Comparison of ENCODE assay signal across 13 mouse cellular contexts in the genomic region with DNA sequence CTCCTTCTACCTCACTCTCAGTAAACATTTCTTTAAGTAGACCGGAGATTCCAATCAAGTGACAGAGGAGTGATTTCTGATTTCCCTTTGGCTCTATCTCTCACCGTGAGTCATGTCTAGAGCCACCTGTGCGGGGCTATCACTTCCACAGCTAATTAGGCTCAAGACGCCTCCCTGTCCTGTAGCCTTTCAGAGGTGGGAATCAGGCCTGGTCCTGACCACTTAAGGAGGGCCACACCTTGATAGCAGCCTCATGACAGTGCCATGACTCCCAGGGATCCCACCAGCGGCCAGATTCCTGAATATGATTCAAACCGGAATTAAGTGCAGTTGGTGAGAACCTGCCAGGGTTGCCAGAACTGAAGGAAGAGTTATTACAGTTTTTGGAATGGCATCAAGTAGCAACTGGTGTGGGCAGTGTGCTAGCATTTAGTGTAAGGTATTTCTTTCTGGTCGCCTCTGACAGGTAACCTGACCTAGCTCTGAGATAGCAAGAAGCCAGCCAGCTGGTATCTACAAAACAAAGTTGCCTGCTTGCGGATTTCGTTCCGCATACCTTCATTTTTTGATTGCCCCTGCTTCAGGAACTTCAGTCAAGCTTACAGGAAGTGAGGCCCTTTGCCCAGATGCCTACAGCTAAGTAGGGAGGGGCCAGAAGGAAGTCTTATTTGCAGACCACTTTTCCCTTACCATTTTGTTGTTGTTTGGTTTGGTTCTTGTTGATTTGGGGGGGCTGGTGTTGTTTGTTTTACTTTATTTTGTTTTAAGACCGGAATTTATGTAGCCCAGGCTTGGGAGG. TPM values are rescaled to one million over a fixed set of nuclear protein-coding genes. Genes with fewer than 3 reads are reported as not detected.
A peak's percentile ranks its signal among the peaks of the same experiment; 100 is the strongest.
DNase-seq lines count a peak whose midpoint lies in the region; ATAC-seq and TF ChIP-seq lines count a peak whose summit lies in the region.
"Had no signal": no experiment of that assay in that cellular context is flagged by ENCODE, and none has a peak within 500 bp of the region (broad histone marks: within the 10 kb centered on the region; RNA-seq: fewer than 3 reads in every experiment).

No protein-coding gene starts in this region.

- TF ChIP-seq CTCF in Patski (IDR thresholded peaks at IDR 0.05), result no peak
- TF ChIP-seq CTCF in small intestine, adult 2 months (IDR thresholded peaks at IDR 0.05; ENCODE audit: extremely low read depth, insufficient read length, insufficient replicate concordance, low read depth, low read length), result no peak

- no peaks in the 10 kb centered on the region for H3K27me3 ChIP-seq in heart, embryonic 12.5 days (replicated peaks)
- no peaks in the 10 kb centered on the region for H3K27me3 ChIP-seq in lung, embryonic 15.5 days
- H3K27me3 ChIP-seq in Patski, result no peaks in the 10 kb centered on the region
- no peaks in the 10 kb centered on the region for H3K27me3 ChIP-seq in small intestine, adult 2 months (ENCODE audit: control insufficient read depth, insufficient read depth, low read length)

- no peak for TF ChIP-seq POLR2A in small intestine, adult 2 months (IDR thresholded peaks at IDR 0.05; ENCODE audit: low read depth, low read length)

- H3K9me3 ChIP-seq in heart, embryonic 12.5 days (replicated peaks), result no peaks in the 10 kb centered on the region
- H3K9me3 ChIP-seq in lung, embryonic 15.5 days, result no peaks in the 10 kb centered on the region

- no peak for DNase-seq in heart, postnatal 4 days
- no peak for DNase-seq in lung, postnatal 25 days (ENCODE audit: low spot score)
- peak; percentile 47 for DNase-seq in Patski (ENCODE audit: low read depth, low spot score)
- DNase-seq in right cerebral cortex, postnatal 36 days (ENCODE audit: low spot score in 2 of 2), result no peak
- DNase-seq in left cerebral cortex, postnatal 25 days (ENCODE audit: low spot score in 2 of 2), result no peak
- DNase-seq: adrenal gland, postnatal 14 days; kidney, postnatal 14 days; thymus, postnatal 4 days had no signal

- ATAC-seq in heart, embryonic 12.5 days (ENCODE audit: insufficient number of reproducible peaks, low FRiP score), result no peak
- ATAC-seq in lung, embryonic 15.5 days (ENCODE audit: borderline replicate concordance, extremely low read depth, low FRiP score, low TSS enrichment), result no peak
- ATAC-seq in Patski, result peak; percentile 65
- ATAC-seq: CD4-positive, CD25-positive, alpha-beta regulatory T cell, adult 4 months had no signal

- CTCF ChIA-PET in Patski (lab: Charles Lee), result interaction anchor here (1.0 kb wide), 1 partner anchor 51 kb away, joined by 3 read pairs; no protein-coding TSS in a partner anchor

- POLR2A ChIA-PET in Patski (lab: Charles Lee), result no interaction called here

- 63% methylated on average over 11 of the region's 11 CpGs for WGBS in heart, embryonic 12.5 days
- 56% methylated on average over 11 of the region's 11 CpGs for WGBS in lung, embryonic 15.5 days
- 28% methylated on average over 11 of the region's 11 CpGs for WGBS in small intestine, adult 2 months

- no peaks in the 10 kb centered on the region for H3K36me3 ChIP-seq in heart, embryonic 12.5 days
- H3K36me3 ChIP-seq in lung, embryonic 15.5 days, result no peaks in the 10 kb centered on the region
- no peaks in the 10 kb centered on the region for H3K36me3 ChIP-seq in small intestine, adult 2 months (ENCODE audit: control insufficient read depth, insufficient read depth, low read length)

- peak overlapping the region; percentile 79 for H3K27ac ChIP-seq in heart, embryonic 12.5 days (ENCODE audit: poor library complexity, severe bottlenecking)
- H3K27ac ChIP-seq in lung, embryonic 15.5 days, result peak overlapping the region; percentile 48; the same call in 1 of the 2 replicates
- peak overlapping the region; percentile 53 for H3K27ac ChIP-seq in small intestine, adult 2 months (ENCODE audit: insufficient read depth, low read depth, low read length)

- no peak overlapping the region for H3K4me3 ChIP-seq in heart, embryonic 12.5 days
- H3K4me3 ChIP-seq in lung, embryonic 15.5 days, result no peak overlapping the region
- H3K4me3 ChIP-seq in small intestine, adult 2 months (ENCODE audit: low read depth, low read length), result no peak overlapping the region

- H3K9ac ChIP-seq in heart, embryonic 12.5 days, result no peak overlapping the region
- no peak overlapping the region for H3K9ac ChIP-seq in lung, embryonic 15.5 days

- in situ Hi-C loops in Patski (cut with MboI; ENCODE audit: low pct_unique_long_range_greater_than_20kb), result no loop called here

- no peak overlapping the region for H3K4me2 ChIP-seq in heart, embryonic 12.5 days
- no peak overlapping the region for H3K4me2 ChIP-seq in lung, embryonic 15.5 days
- H3K4me2 ChIP-seq: liver, embryonic 11.5 days had no signal

- peaks cover 16% of the 10 kb centered on the region for H3K4me1 ChIP-seq in heart, embryonic 12.5 days (replicated peaks)
- H3K4me1 ChIP-seq in lung, embryonic 15.5 days, result peaks cover 18% of the 10 kb centered on the region
- H3K4me1 ChIP-seq in small intestine, adult 2 months (ENCODE audit: control insufficient read depth, insufficient read depth, insufficient read length, low read length), result peaks cover 17% of the 10 kb centered on the region; the same call in 1 of the 2 replicates

- intact Hi-C loops in left cerebral cortex, postnatal 25 days (cut with DNase I), result no loop called here

RNA-seq across cellular contexts. Expression of gene Epha4, which starts 53.9 kb away (rescaled TPM):
- polyA plus RNA-seq in heart, embryonic 12.5 days (2016; fragmentation: Nextera tagmentation; extraction: Ambion mirVana), result 6.2 and 6.9 TPM in 2 replicates
- total RNA-seq in heart, postnatal 4 days (2021), result 10 to 100 TPM; 22.4 to 25.4 TPM
- 14.2 and 16.9 TPM in 2 replicates for polyA plus RNA-seq in lung, embryonic 15.5 days (2015; fragmentation: Nextera tagmentation; extraction: Ambion mirVana)
- 25.9 TPM for polyA plus RNA-seq in Patski (2021)
- polyA plus RNA-seq in small intestine, adult 2 months (2012; rRNA removed), result 2.0 and 2.6 TPM in 2 replicates
- 100 to 1,000 TPM; 177 to 192 TPM for total RNA-seq in left cerebral cortex, postnatal 25 days (2021)
